Mouse (Mus musculus) bone marrow, adult 2 months (tissue): ENCODE data around the gene Cdx2. TPM values are rescaled to one million over a fixed set of nuclear protein-coding genes. Genes with fewer than 3 reads are reported as not detected.

Experiments used
- H3K27ac ChIP-seq: fragments of 200-500 bp; 2 replicates; pipeline ENCODE4 v1.5.1; 2012; ENCODE audit warnings: low read depth, mild to moderate bottlenecking, control low read depth, inconsistent platforms, low read length; ENCODE audit not compliant: control insufficient read depth, poor library complexity, insufficient read depth
- H3K4me1 ChIP-seq: fragments of 200-500 bp; 2 replicates; pipeline ENCODE4 v1.6.1; 2011; ENCODE audit warnings: low read length; ENCODE audit not compliant: control insufficient read depth, insufficient read depth
- H3K4me3 ChIP-seq: fragments of 200-500 bp; replicated peaks from 2 replicates; pipeline ENCODE3; 2011; ENCODE audit warnings: mild to moderate bottlenecking, low read depth, low read length, control low read depth; ENCODE audit not compliant: control insufficient read depth
- CTCF ChIP-seq: fragments of 200-500 bp; IDR thresholded peaks from 2 replicates; pipeline ENCODE4 v1.5.1; 2011; ENCODE audit warnings: low read length, control low read depth; ENCODE audit not compliant: control insufficient read depth, insufficient read depth
- POLR2A ChIP-seq: fragments of 200-500 bp; IDR thresholded peaks from 2 replicates; pipeline ENCODE4 v1.6.1; 2011; ENCODE audit warnings: low read depth, mild to moderate bottlenecking, control low read depth, low read length, borderline replicate concordance; ENCODE audit not compliant: control insufficient read depth
- WGBS: fragments of 180-500 bp; shearing (Covaris S2); methylation state at CpG from one replicate; pipeline ENCODE4 v1.1.7; 2018; 5-methylcytosine and 5-hydroxymethylcytosine counted together
- polyA plus RNA-seq: library from polyadenylated mRNA; stranded (reverse); fragments of >200 nt; gene quantifications from 2 replicates; pipeline ENCODE4 v1.2.4, GENCODE M21; 2011; ENCODE audit warnings: low replicate concordance; ENCODE audit not compliant: missing spikeins, insufficient read depth, insufficient read length

Gene Cdx2
- polyA plus RNA-seq, 1 experiment, result not detected

GRCm38 (mm10) chr5:147308451-147308850 is 1.4 kb upstream of the Cdx2 start:
- 18% methylated on average over 9 of the region's 9 CpGs for WGBS

DNA sequence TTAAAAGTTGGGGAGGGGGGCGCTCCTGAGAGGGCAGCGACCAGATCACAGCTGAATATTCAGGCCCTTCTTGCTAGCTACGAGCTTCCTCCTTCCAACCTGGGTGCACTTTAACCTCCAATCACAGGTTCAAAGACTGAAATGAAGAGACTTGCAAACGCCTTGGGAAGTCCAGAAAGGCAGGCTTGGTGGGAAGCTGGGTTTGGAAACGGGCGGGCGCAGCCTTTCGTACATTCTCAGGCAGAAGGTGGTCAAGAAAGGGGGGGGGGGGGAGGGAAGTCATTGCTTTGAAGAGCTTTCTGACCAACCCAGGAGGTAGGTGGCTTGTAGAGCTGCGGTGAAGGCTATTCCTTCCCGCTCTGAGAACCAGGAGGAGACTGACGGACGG is 322 bp upstream of the Cdx2 start:
- 12% methylated on average over 12 of the region's 12 CpGs for WGBS
- Histone ChIP-seq H3K4me3 (no peak overlapping the region), H3K4me1 (no peaks in the 10 kb centered on the region), H3K27ac (no peak overlapping the region)
- no peak for TF ChIP-seq POLR2A
- TF ChIP-seq CTCF, result no peak

More at GRCm38 (mm10) chr5:147308451-147308850, 1.4 kb upstream of the Cdx2 start:
- Histone ChIP-seq H3K4me1 (no peaks in the 10 kb centered on the region), H3K4me3 (no peak overlapping the region), H3K27ac (no peak overlapping the region)
- TF ChIP-seq POLR2A (no peak), CTCF (no peak)

- TF ChIP-seq CTCF (no peak), POLR2A (no peak)
- Histone ChIP-seq H3K4me3 (no peak overlapping the region), H3K27ac (no peak overlapping the region), H3K4me1 (no peaks in the 10 kb centered on the region)
- 2% methylated on average over 58 of the region's 58 CpGs for WGBS
Measured at GRCm38 (mm10) chr5:147305856-147306637, 1.0 kb downstream of the Cdx2 start.

DNA sequence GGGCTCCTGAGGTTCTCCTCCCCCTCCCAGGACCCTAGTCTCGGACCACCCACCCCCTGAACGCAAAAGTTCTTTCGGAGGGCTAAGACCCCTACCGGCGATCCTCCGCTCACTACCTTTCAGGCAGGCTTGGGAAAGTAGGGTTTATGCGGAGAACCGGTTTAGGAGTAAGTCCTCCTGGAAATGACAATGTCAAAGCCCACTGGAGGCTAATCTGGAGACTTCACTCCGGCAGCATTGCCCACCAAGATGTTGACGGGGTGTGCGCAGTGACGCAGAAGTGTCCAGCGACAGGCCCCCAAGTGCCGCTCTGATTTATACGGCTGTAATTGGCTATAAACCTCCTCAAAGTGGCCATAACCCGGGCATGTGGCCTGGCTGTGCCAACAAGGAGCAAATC is 1.9 kb downstream of the Cdx2 start:
- TF ChIP-seq POLR2A (no peak), CTCF (no peak)
- H3K27ac ChIP-seq, result no peak overlapping the region
- H3K4me1 ChIP-seq, result no peaks in the 10 kb centered on the region
- H3K4me3 ChIP-seq, result no peak overlapping the region
- WGBS, result 5% methylated on average over 16 of the region's 16 CpGs

GRCm38 (mm10) chr5:147304276-147305155 is 2.6 kb downstream of the Cdx2 start:
- no peak overlapping the region for H3K27ac ChIP-seq
- H3K4me1 ChIP-seq, result no peaks in the 10 kb centered on the region
- WGBS, result 3% methylated on average over 54 of the region's 54 CpGs
- no peak overlapping the region for H3K4me3 ChIP-seq
- TF ChIP-seq CTCF, result no peak
- TF ChIP-seq POLR2A, result no peak

GRCm38 (mm10) chr5:147302746-147303400 is 4.2 kb downstream of the Cdx2 start:
- no peaks in the 10 kb centered on the region for H3K4me1 ChIP-seq
- H3K4me3 ChIP-seq, result no peak overlapping the region
- WGBS, result 12% methylated on average over 13 of the region's 13 CpGs
- H3K27ac ChIP-seq, result no peak overlapping the region
- TF ChIP-seq CTCF, result no peak
- no peak for TF ChIP-seq POLR2A

DNA sequence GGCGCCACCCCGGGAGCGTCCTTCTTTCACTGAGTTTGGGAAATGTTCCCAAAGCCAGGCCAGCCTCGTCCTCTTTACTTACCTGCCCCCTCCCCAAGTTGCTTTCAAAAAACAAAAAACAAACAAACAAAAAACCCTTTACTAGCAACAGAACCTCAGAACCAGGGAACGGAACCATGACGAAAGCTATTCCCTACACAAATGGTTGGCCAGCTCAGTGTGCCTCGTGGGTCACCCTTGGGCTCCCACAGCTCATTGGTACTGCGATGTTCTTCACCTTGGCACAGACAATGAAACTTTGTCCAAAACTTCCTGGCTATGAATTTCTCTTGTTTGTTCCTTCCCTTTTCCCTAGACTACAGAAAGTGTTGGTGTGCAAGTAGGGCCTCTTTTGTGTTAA is 4.9 kb downstream of the Cdx2 start:
- no peak overlapping the region for H3K27ac ChIP-seq
- TF ChIP-seq POLR2A (no peak), CTCF (no peak)
- H3K4me3 ChIP-seq, result no peak overlapping the region
- no peaks in the 10 kb centered on the region for H3K4me1 ChIP-seq
- WGBS, result 21% methylated on average over 8 of the region's 8 CpGs

- 10% methylated on average over 10 of the region's 10 CpGs for WGBS
Measured at GRCm38 (mm10) chr5:147301781-147302070, 5.3 kb downstream of the Cdx2 start.

More at GRCm38 (mm10) chr5:147301781-147302070, 5.3 kb downstream of the Cdx2 start:
- no peak overlapping the region for H3K27ac ChIP-seq
- H3K4me3 ChIP-seq, result no peak overlapping the region
- H3K4me1 ChIP-seq, result no peaks in the 10 kb centered on the region
- TF ChIP-seq CTCF (no peak), POLR2A (no peak)
